Mouse (Mus musculus): ENCODE measurements at regions not wholly inside any gene's neighbourhood (a gene's known extent, or its start where the extent isn't known, plus 50 kb on each side); places are given as distances from the start of the nearest gene placed in this dataset.

GRCm38 (mm10) chr14:99516703-99517102 lies 218.2 kb downstream of the Klf5 start:
- in situ Hi-C loops (cut with MboI, MseI) = no loop called here

DNA sequence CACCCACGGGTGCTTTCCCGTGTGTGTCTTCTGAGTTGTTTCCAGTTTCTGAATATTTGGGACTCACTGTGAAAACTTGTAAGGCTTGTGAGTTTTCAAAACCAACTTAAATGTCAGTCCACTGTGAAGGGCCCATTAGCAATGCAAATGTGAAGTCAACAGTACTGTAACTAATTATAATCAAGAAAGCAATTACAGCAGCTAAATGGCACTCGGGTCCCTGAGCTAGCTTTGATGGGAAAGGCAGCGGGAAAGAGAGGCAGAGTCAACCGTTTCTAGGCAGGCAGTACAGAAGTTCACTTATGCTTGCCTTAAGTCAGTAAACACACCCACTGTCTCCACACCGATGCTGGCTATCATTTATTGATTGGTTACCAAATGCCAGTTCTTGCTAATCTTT lies 221.9 kb downstream of the Klf5 start:
- in situ Hi-C loops (cut with MboI, MseI) = no loop called here

DNA sequence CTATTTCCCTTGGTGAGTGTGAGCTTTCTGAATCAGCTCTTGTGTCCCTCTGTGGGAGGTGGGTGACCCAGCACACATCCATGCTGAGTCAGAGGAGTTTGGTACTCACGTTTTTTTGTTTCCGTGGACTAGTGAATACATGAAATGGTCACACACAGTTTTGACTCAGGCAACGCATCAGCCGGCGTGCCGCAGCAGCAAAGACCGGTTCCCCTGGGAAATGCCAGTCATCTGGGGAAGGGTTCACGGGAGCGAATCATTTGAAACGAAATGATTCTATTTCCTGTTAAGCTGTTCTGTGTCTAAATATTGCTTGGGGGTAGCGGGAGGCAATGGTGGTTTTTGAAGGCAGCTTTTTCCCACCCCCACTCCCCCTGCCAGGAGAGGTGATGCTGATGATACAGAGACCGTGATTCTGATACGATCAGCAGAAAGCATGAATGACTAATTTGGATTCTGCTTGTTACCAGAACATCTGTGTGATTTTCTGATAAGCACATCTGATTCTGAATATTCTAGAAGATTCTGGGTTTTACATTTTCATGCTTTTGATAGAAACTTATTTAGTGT lies 223.5 kb downstream of the Klf5 start:
- in situ Hi-C loops (cut with MboI, MseI) = no loop called here

DNA sequence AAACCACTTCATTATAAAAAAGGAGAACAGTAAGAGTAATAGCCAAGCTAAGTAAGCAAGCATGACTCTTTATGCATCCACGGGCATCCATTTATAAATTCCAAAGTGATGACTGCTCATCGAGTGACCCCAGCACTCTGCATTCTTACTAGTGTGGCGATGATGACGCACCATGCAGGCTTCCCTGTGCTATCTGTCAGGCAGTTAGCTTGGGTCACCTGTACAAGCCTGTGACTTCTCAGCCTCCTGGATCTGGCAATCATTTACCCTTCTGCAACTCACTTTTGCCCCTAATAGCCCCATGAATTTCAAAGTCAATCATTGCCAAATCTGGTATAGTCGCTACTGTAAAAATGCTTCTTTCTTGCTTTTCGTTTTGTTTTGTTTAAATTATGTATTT lies 237.3 kb downstream of the Klf5 start:
- in situ Hi-C loops (cut with MboI, MseI) = no loop called here

DNA sequence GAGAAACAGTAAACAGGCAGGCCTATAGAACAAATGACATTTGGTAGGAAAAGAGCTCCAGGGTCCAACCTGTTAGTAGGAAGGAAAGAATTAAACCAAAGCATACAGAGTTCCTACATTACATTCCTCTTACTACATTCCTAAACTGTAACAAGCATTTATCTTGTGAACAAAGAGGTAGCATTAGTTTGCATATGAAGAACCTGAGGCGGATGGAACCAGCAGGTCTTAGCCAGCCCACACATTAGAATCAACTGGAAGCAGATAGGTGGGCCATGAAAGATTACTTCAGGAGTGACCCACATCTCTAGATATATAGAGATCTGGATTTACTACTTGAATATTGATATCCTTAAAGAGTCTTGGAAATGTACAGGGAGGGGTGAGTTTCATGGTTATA lies 238.8 kb downstream of the Klf5 start:
- in situ Hi-C loops (cut with MboI, MseI) = no loop called here

DNA sequence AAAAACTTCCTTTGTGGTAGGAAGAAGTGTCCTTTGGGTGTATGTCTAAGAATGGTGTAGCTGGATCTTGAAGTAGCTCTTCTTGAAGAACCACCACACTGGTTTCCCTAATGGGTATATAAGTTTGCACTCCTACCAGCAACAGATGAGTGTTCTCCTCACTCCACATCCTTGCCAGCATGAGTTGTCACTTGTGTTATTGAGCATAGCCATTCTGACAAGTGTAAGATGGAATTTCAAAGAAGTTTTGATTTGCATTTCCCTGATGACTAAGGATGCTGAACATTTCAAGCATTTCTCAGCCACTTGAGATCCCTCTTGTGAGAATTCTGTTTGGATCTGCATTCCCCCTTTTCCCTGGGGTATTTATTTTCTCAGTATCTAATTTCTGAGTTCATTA lies 243.2 kb downstream of the Klf5 start:
- in situ Hi-C loops (cut with MboI, MseI) = no loop called here

DNA sequence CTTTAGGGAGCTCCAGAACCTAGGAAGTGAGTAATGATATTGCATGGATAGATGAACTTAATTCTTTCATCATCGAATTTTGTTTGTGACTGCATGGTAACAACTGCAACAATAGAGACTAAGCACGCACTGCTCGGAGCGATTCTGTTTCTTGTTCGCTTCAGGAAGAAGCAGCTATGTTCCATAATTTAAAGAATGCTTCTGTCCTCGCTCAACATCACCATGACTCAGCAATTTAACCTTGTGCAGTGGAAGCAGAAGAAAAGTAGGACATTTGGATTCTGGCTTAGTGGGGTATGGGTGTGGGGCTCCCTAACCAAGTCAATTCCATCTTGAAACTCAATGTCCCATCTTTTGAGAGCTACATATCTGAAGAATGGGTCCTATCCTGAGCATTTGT lies 249.4 kb downstream of the Klf5 start:
- in situ Hi-C loops (cut with MboI, MseI) = no loop called here

DNA sequence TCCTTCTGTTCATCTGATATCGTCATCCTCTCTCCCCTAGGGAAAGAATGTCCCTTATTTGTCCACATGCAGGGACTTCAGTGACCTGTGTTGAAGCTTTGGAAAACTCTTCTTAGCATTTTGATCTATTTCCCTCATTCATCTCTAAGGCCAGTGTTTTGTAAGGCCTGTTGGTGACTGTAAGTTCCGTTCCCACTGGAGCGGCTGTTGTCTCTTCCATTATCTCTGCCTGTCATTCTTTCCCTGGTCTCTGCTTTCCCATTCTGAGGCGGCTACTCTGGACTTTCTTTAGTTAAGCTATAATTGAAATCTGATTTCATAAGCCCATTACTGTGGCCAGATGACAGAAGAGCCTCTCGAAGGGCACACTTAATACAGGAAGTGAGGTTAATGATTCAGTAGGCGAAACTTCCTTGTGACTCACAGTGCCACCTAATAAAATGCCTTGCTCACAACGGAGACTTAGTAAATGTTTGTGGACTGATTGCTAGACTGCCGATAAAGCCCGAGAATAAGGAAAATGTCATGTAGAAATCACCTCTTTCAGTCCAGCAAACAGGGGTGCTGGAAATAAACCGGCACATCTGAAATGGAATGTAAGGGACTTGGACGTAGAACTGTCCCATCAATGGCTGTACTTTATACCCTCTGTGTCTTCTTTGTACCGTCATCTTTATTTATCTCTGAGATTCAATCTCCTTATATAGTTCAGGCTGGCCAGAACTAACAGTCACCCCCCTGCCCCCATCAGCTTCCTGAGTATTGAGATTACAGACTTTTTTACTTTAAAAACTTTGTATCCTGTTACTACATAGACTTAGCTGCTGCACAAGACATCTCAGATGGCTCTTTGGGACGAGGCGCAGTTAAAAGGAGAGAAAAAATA lies 250.1 kb downstream of the Klf5 start:
- in situ Hi-C loops (cut with MboI, MseI) = no loop called here

DNA sequence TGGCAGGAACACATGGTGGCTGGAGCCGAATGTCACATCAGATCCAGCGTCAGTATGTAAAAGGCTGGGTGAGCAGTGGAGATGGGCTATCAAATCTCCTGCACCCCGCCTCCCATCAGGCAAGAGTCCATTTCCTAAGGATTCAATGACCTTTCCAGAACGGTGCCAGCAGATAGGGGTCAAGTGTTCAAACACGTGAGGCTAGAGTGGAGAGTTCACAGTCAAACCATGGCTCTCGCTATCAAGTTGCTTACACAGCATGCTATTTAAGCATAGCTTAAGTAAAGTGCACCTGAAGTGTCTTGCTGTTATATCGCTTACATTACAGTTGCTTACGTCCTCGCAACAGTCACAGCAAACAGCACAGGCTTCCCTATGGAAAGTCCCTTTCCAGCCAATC lies 265.5 kb downstream of the Klf5 start:
- in situ Hi-C loops (cut with MboI, MseI) = no loop called here

DNA sequence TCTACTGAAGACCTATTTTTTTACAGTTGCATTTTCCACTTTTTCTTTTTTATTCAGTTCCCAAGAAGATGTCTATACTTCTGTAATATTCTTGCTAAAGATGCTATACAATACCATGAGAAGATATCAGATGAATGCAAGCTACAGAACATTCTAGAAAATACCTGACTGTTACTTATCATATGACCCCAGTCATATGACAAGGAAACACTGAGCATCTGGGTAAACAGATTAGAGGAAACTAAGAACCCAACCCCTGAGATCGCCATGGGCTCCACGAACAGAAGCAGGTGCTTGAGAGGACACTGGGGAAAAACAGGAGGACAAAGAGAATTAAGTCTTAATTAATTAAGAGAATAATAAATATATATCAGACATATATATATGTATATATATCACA lies 275.7 kb downstream of the Klf5 start:
- in situ Hi-C loops (cut with MboI, MseI) = no loop called here

DNA sequence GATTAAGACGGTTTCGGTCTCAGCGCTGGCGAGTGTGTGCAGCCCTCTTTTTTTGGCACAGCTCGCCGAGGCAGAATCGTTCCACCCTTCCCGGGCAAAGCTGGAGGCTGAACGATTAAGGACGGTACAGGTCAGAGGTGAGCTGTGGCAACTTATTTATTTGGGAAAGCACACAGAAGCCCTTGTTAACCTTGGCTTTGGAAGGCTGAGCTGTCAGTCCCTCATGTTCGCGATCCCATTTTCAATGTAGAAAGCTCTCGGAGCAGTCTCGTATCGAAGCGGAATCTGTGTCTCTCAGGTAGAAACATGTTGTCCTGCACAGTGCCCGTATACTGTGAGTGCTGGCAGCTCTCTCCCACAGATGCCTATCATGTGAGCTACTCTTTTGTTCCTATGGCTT lies 280.2 kb downstream of the Klf5 start:
- in situ Hi-C loops (cut with MboI, MseI) = no loop called here

- in situ Hi-C loops (cut with MboI, MseI) = no loop called here
Observed at GRCm38 (mm10) chr14:99579271-99579759, 280.8 kb downstream of the Klf5 start.

DNA sequence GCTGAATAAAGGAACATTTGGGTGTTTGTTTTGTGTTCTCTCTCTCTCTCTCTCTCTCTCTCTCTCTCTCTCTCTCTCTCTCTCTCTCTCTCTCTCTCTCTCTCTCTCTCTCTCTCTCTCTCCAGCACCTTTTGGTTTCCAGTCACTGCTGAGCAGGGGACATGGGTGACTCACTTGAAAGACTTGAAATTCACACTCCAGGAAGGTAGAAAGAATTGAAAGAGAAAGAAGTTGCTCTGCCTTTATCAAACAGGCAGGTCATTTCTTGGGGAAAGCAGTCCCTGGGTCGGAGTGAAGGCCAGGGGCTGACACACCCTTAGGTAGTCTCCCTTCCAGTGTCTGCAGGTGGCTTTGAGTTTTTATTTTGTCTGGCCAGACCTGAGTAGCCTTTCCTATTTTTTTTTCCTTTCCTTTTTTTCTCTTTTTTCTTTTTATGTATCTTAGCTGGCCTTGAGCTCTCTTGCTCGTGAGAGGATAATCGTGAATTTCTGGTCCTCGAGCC lies 281.3 kb downstream of the Klf5 start:
- in situ Hi-C loops (cut with MboI, MseI) = no loop called here

- in situ Hi-C loops (cut with MboI, MseI) = no loop called here
Observed at GRCm38 (mm10) chr14:99584144-99584543, 285.7 kb downstream of the Klf5 start.

DNA sequence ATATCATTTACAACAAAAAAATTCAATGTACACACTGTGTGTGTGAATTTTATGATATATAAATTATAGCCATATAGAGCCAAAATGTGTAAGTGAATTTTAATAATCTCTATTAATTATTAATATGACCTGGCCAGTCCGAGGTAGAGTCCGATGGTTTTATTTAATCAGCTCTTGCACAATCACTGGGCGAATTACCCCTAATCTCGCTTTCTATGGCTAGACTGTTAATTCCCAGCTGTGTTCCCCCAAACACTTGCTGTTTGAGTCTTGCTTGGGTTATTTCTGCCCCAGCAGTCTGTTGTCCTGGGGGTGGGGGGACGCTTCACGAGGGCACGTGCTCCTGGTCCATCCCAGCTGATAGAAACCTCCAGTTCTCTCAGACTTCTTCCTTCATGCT lies 287.5 kb downstream of the Klf5 start:
- in situ Hi-C loops (cut with MboI, MseI) = no loop called here

DNA sequence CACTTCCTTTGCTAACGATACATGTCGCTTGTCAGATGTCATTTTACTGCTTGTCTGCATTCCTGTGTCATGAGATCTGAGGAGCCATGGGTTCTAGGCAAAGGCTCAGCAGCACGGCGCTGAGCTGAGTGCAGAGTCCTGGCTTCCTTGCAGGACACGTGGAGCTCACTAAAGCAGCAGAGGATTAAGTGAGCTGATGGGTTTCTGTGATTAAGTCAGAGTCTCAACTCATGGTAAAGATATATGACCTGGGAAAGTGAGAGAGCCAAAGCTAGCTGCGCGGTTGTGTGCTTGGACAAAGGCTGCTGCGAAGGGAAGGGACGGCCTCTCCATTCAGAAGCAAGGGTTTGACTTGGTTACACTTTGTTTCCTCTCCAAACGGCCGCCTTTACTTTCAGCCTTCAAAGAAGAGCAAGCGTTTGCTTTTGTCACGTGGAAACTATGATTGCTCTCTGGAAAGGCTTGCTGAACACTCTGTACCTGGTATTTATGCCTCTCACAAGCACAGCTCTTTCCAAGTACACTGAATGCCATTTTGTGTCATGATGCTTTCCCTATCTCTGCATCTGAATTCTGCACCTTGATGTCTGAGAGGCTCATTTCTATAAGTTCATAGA lies 292.5 kb downstream of the Klf5 start:
- in situ Hi-C loops (cut with MboI, MseI) = no loop called here

DNA sequence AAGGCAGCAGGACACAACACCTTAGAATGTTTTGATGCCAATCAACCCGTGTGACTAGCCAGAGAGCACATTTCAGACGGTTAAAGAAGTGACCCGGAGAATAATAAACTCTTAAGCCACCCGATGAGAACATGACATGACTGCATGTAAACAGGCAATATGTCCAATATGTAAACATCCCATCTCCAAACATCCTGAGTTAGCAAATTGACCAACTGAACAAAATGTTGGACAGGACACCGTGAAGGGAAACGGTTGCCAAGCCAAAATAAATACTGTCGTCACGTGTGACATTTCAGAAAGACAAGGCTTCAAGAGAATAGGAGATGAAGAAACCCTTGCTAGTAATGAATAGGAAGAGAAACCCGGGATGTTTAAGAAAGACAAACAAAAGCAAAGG lies 294.4 kb downstream of the Klf5 start:
- in situ Hi-C loops (cut with MboI, MseI) = no loop called here

DNA sequence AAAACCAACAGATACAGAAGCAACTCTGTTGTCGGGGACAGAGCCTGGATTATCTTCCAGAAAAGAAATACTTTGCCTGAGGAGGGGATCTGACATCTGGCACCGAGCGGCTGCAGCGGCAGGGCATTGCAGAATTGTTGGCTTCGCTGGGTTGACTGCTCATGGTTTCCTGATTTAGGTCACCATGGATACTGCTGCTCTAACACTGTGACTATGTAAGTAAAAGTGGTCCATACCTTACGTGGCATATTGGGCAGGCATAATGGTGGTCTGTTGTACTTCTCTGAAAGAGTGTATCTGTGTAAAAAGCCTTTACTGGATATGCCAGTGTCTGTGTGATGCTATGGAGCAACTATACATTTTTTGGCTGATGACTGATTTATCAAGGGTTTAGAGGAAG lies 295.4 kb downstream of the Klf5 start:
- in situ Hi-C loops (cut with MboI, MseI) = no loop called here

- in situ Hi-C loops (cut with MboI, MseI) = loop anchor here in 1 of 2 experiments (10.0 kb wide), 1 partner anchor 293 kb away; no protein-coding TSS in a partner anchor
Observed at GRCm38 (mm10) chr14:99601900-99602299, 303.4 kb downstream of the Klf5 start.

DNA sequence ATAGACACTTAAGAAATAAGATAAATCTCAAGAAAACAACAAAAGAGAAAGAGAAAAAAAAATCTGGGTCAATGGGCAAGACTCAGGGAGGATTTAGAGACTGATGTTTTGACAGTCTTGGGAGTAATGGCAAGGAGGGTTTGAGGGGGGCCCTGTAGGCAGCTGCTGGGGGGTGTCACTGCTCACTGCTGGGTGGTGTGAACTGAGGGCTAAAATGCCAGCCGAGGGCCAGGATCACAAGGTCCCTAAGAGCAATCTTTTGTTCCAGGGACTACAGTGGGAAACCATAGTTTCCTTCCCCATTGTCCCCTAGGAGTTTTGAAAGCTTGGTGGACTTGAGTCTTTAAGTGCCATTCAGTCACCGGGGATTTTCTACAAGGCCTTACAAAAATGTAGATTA lies 304.8 kb downstream of the Klf5 start:
- in situ Hi-C loops (cut with MboI, MseI) = loop anchor here in 1 of 2 experiments (10.0 kb wide), 1 partner anchor 292 kb away; no protein-coding TSS in a partner anchor

DNA sequence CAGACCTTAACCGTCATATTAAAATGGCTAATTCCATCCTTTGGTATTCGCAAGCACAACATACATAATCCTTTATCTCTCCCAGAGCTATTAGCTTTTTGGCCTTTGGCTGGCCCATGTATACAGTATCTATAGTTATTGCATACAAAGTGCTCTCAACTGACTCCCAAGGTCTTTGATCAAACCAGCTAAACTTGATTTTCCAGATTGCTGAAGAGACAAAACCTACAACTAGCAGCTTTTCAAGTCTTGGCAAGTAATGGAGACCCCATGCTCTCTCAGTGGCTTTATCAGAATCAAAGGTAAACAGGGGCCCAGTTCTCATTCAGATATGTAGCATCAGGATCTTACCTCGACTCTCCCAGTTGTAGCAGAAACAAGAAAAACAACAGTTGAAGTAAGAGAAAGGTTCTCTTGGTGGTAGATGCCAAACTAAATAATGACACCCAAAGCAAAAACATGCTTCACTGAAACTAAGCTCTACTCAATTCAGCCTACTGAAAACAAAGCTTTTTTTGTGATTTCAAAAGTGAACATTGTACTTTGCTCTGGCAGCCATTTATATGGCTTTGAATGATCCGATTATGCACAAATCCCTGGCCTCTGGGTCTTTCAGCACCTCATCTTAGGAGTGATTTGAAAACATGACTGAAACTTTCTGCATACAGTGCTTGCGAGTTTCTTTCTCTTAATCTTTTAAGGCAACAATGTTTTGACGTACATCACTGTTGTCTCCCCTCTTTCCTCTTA lies 307.0 kb downstream of the Klf5 start:
- in situ Hi-C loops (cut with MboI, MseI) = loop anchor here in 1 of 2 experiments (10.0 kb wide), 1 partner anchor 289 kb away; no protein-coding TSS in a partner anchor
